Mouse (Mus musculus) midbrain, embryonic 11.5 days (tissue): ENCODE results near the gene Krt33a. TPM values are rescaled to one million over a fixed set of nuclear protein-coding genes. Genes with fewer than 3 reads are reported as not detected.

Experiments
- ATAC-seq: fragments of 200-750 bp; cut with Nextera tagmentation; 2 replicates; pipeline ENCODE4 v1.8.0; 2017; ENCODE audit warnings: moderate TSS enrichment, moderate library complexity; ENCODE audit not compliant: low FRiP score
- DNase-seq: peaks from one replicate; pipeline ENCODE4 v3.0.0; 2015; ENCODE audit warnings: low spot score; ENCODE audit errors: missing footprints
- H3K27ac ChIP-seq: fragments of 300-500 bp; sonication (generic); 2 replicates; pipeline ENCODE4 v1.5.1; 2014; ENCODE audit warnings: low read depth, low read length
- H3K27me3 ChIP-seq: fragments of 300-500 bp; sonication (generic); 2 replicates; pipeline ENCODE4 v1.6.1; 2014; ENCODE audit warnings: mild to moderate bottlenecking, low read length, moderate library complexity, mixed read lengths; ENCODE audit not compliant: control insufficient read depth, insufficient read depth
- H3K36me3 ChIP-seq: fragments of 300-500 bp; sonication (generic); 2 replicates; pipeline ENCODE4 v1.6.1; 2014; ENCODE audit warnings: mild to moderate bottlenecking, low read length, moderate library complexity, mixed read lengths; ENCODE audit not compliant: control insufficient read depth, insufficient read depth
- H3K4me1 ChIP-seq: fragments of 300-500 bp; sonication (generic); 2 replicates; pipeline ENCODE4 v1.6.1; 2014; ENCODE audit warnings: low read length; ENCODE audit not compliant: control insufficient read depth, insufficient read depth
- H3K4me2 ChIP-seq: fragments of 300-500 bp; sonication (generic); 2 replicates; pipeline ENCODE4 v1.6.1; 2014; ENCODE audit warnings: mild to moderate bottlenecking, moderate library complexity
- H3K4me3 ChIP-seq: fragments of 300-500 bp; sonication (generic); 2 replicates; pipeline ENCODE4 v1.5.1; 2014; ENCODE audit warnings: low read depth, low read length
- H3K9ac ChIP-seq: fragments of 300-500 bp; sonication (generic); 2 replicates; pipeline ENCODE4 v1.6.1; 2014; ENCODE audit warnings: low read length
- H3K9me3 ChIP-seq: fragments of 300-500 bp; sonication (generic); 2 replicates; pipeline ENCODE4 v1.6.1; 2016; ENCODE audit warnings: low read length; ENCODE audit not compliant: control insufficient read depth
- WGBS: fragments of 180-500 bp; shearing (Covaris S2); extraction: QIAGEN DNeasy Blood & Tissue Kit; methylation state at CpG from one replicate; pipeline ENCODE4 v1.1.7; 2014; 5-methylcytosine and 5-hydroxymethylcytosine counted together
- polyA plus RNA-seq: library from polyadenylated mRNA; unstranded; fragments of >200 nt; fragmentation: Nextera tagmentation; extraction: Ambion mirVana; gene quantifications from 2 replicates; pipeline ENCODE4 v1.2.1, GENCODE M21; 2014

Krt33a gene
- not detected in 2 replicates for polyA plus RNA-seq

DNA sequence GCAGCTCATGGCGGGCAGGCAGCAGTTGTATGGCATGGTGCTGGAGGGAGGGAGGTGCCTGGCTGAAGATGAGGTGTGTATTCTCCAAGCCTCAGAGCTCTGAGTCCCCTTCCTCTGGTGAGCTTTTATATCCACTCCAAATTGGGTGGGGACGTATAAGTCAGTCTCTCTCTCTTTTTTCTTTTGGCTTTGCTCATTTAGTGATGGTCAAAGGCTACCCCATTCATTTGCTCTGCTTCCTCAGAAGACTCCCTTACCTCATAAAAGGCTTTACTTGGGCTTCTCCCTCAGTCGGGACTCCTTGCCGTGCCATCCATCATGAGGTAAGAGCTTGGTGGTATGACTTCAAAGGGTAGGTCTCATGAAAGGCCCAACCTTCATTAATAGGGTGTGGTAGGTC, at the start of gene Krt33a:
Krt33a (minus strand) TSS at position 101 of the 400 bp plus-strand sequence.
- Histone ChIP-seq H3K36me3 (no peaks in the 10 kb centered on the region), H3K27me3 (no peaks in the 10 kb centered on the region), H3K4me3 (no peak within 1 kb of the TSS), H3K4me1 (no peaks in the 10 kb centered on the region), H3K27ac (no peak within 1 kb of the TSS), H3K4me2 (no peak within 1 kb of the TSS), H3K9me3 (no peaks in the 10 kb centered on the region), H3K9ac (no peak within 1 kb of the TSS)
- 78% methylated on average over 4 of the region's 4 CpGs for WGBS
- DNase-seq (no peak), ATAC-seq (no peak)

DNA sequence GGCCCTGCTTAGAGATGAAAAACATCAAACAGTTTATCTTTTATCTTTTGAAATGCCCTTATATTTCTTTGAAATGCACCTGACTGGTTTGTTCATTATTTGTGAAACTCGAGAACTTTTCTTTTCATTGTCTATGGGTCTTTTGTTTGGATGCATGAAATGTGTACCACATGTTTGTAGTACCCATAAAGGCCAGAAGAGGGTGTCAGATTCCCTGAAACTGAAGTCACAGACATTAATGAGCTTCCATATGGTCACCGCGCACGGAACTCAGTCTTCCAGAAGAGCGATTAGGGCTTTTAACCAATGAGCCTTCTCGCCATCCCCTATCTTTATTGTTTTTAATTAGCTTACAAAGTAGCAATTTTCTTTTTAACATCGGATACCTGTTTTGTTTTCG, 42.9 kb upstream of the Krt33a start:
- DNase-seq, result no peak
- WGBS, result 76% methylated on average over 8 of the region's 8 CpGs
- no peaks in the 10 kb centered on the region for H3K4me1 ChIP-seq

DNA sequence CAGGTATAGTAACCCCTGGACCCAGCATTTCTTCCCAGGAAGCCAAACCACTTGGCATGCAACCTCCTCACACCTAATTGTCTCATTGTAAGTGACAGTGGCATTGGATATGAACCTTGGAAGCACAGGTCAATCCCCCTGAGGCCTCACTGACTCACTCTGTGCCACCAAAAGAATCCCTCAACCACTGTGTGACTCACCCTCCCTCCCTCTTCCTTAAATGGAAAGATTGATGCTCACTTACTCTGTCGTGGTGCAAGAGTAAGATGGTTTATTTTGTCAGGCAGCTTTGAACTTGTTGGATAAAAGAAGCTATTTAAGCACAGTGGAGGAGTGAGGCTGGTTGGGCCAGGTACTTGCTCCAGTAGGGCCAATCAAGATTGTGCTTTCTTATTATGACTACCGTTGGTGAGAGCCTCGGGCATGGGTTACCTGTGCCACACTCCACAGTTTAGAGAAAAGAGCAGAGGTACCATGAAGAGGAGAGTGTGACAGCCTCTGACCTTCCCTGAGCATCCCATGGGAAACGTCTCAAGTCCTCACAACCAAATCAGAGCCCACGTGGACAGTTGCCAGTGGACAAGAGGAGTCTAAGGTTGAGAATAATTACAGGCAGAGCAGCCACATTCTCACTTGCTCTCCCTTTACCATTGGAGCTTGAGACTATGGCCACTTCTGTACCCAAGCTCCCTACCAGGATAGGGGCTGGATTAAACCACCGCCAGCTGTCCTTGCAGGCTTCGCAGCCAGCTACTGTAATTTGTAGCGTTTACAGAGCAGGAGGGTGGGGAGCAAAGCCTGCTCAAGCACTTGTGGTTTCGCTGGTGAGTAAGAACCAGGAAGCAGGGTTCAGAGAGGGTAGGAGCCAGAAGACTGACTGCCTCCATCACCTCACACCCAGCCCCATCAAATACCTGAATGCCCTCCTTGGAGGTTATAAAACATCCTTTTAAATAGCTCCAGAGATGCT, 40.0 kb upstream of the Krt33a start:
- ATAC-seq (no peak), DNase-seq (no peak)
- WGBS, result 78% methylated on average over 9 of the region's 9 CpGs
- Histone ChIP-seq H3K27ac (no peak overlapping the region), H3K4me2 (no peak overlapping the region), H3K9me3 (no peaks in the 10 kb centered on the region), H3K4me1 (no peaks in the 10 kb centered on the region), H3K27me3 (no peaks in the 10 kb centered on the region), H3K36me3 (no peaks in the 10 kb centered on the region), H3K9ac (no peak overlapping the region), H3K4me3 (no peak overlapping the region)

More for the DNA sequence above, 42.9 kb upstream of the Krt33a start:
- H3K36me3 ChIP-seq, result no peaks in the 10 kb centered on the region
- no peak overlapping the region for H3K4me3 ChIP-seq
- no peaks in the 10 kb centered on the region for H3K27me3 ChIP-seq
- H3K4me2 ChIP-seq, result no peak overlapping the region
- ATAC-seq, result no peak
- H3K9me3 ChIP-seq, result no peaks in the 10 kb centered on the region
- H3K9ac ChIP-seq, result no peak overlapping the region
- H3K27ac ChIP-seq, result no peak overlapping the region

DNA sequence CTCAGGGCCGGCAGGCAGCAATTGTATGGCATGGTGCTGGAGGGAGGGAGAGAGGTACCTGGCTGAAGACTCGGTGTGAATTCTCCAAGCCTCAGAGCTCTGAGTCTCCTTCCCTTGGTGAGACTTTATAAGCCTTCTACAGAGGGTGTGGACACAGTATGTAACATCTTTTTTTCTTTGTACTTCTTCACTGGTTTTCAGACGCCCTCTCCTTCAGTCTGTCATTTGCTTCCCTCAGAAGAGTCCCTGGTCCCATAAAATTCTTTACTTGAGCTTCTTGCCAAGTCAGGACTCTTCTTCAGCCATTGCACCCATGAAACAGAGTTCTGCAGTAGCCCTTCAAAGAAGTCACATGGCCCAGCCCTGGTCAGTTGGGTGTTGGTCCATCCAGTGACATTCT, 34.4 kb upstream of the Krt33a start, which contains the start of gene Krt31:
Krt31 (minus strand) TSS at position 101 of the 400 bp plus-strand sequence.
- 82% methylated on average over 3 of the region's 3 CpGs for WGBS
- Histone ChIP-seq H3K9me3 (no peaks in the 10 kb centered on the region), H3K9ac (no peak within 1 kb of the TSS), H3K4me2 (no peak within 1 kb of the TSS), H3K27me3 (no peaks in the 10 kb centered on the region), H3K36me3 (no peaks in the 10 kb centered on the region), H3K4me3 (no peak within 1 kb of the TSS), H3K27ac (no peak within 1 kb of the TSS), H3K4me1 (no peaks in the 10 kb centered on the region)
- no peak for ATAC-seq
- DNase-seq, result no peak

DNA sequence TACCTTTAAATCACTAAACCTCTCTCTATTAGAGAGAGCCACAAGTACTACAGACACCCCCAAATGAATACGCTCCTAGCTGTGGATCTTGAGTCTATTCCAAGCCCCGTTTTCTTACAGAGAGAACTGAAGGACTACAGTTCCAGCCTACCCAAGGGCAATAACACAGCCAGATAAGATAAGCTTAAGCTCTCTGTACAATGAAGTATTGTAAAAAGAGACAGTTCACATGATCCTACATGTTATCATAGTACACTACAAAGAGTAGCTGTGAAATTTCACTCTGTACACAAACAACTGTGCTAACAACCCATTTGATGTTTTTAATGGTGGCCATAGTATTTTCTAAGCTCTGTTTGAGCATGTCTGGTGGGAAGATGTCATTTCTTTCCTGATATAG, 31.2 kb upstream of the Krt33a start:
- no peaks in the 10 kb centered on the region for H3K36me3 ChIP-seq
- no peak for ATAC-seq
- H3K9me3 ChIP-seq, result no peaks in the 10 kb centered on the region
- no peak overlapping the region for H3K27ac ChIP-seq
- DNase-seq, result no peak
- no peak overlapping the region for H3K4me3 ChIP-seq
- no peak overlapping the region for H3K9ac ChIP-seq
- no peaks in the 10 kb centered on the region for H3K27me3 ChIP-seq
- WGBS, result 94% methylated on average over 2 of the region's 2 CpGs
- no peak overlapping the region for H3K4me2 ChIP-seq
- no peaks in the 10 kb centered on the region for H3K4me1 ChIP-seq

DNA sequence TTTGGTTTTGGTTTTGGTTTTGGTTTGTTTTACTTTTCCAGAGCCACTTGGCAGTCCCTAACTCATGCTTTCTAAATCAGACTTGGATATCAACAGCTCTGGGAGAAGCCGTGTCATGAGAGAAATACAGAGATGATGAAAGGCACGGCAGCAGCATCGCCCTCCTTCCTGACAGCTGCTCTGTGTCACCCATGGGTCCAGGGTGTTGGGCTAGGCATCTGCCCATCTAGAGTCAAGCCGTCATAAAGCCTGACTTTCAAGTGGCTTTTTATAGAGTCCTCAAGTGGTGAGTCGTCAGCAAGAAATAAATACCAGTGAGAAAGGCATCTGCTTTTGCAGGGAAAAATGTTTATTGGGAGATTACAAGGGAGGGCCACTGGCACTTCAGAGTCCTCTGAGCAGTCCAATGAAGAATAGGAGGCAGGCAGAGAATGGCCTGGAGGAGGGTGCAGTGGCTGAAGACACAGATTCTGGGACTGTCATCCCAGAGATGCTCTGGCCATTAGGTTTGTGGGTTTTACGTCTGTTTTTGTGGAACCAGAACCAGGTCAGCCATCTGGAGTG, 30.4 kb upstream of the Krt33a start:
- ATAC-seq (no peak), DNase-seq (no peak)
- Histone ChIP-seq H3K4me2 (no peak overlapping the region), H3K9ac (no peak overlapping the region), H3K4me1 (no peaks in the 10 kb centered on the region), H3K4me3 (no peak overlapping the region), H3K27ac (no peak overlapping the region), H3K36me3 (no peaks in the 10 kb centered on the region), H3K27me3 (no peaks in the 10 kb centered on the region), H3K9me3 (no peaks in the 10 kb centered on the region)
- WGBS, result 91% methylated on average over 6 of the region's 6 CpGs

DNA sequence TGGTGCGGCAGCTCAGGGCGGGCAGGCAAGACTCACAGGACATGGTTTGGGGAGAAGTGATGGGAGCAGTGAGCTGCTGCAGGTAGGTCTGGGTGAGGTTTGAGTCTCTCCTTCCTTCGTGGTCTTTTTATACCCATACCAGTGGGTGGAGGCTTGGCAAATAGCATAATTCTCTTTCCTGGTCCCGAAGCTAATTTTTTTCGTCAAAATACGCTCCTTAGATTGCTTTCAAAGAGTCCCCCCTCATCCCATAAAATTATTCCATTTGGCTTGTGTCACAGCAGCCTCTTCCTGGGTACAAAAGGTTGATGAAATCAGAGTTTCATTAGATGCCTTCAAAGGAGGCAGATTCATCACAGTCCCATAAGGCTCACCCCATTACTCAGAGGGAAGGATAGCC, 25.4 kb upstream of the Krt33a start, which contains the start of gene Krt34:
Krt34 (minus strand) TSS at position 101 of the 400 bp plus-strand sequence.
- no peak for ATAC-seq

DNA sequence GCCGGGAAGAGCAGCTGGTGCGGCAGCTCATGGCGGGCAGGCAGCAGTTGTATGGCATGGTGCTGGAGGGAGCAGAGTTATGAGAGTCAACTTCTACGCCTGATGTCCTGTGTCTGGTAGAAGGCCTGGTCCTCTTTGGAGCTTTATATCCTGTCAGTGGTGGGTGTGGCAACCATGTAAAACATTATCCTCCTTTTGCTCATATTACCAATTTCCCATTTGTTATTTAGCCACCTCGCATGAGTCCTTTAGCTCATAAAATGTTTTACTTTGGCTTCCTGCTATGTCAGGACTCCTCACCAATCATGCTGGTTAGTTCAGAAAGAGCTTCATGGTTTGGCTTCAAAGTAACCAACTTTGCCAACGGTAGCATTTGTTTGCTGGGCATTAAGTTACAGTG, 13.8 kb upstream of the Krt33a start, which contains the start of gene Krt33b:
Krt33b (minus strand) TSS at position 101 of the 400 bp plus-strand sequence.
- 90% methylated on average over 6 of the region's 6 CpGs for WGBS
- no peak for DNase-seq
- Histone ChIP-seq H3K27me3 (no peaks in the 10 kb centered on the region), H3K9me3 (no peaks in the 10 kb centered on the region), H3K4me2 (no peak within 1 kb of the TSS), H3K9ac (no peak within 1 kb of the TSS), H3K36me3 (no peaks in the 10 kb centered on the region), H3K4me1 (no peaks in the 10 kb centered on the region), H3K27ac (no peak within 1 kb of the TSS), H3K4me3 (no peak within 1 kb of the TSS)
- no peak for ATAC-seq

More for the DNA sequence above, 25.4 kb upstream of the Krt33a start, which contains the start of gene Krt34:
- Histone ChIP-seq H3K9ac (no peak within 1 kb of the TSS), H3K27ac (no peak within 1 kb of the TSS), H3K4me3 (no peak within 1 kb of the TSS), H3K4me2 (no peak within 1 kb of the TSS), H3K27me3 (no peaks in the 10 kb centered on the region), H3K4me1 (no peaks in the 10 kb centered on the region), H3K9me3 (no peaks in the 10 kb centered on the region), H3K36me3 (no peaks in the 10 kb centered on the region)
- no peak for DNase-seq
- 90% methylated on average over 6 of the region's 6 CpGs for WGBS

DNA sequence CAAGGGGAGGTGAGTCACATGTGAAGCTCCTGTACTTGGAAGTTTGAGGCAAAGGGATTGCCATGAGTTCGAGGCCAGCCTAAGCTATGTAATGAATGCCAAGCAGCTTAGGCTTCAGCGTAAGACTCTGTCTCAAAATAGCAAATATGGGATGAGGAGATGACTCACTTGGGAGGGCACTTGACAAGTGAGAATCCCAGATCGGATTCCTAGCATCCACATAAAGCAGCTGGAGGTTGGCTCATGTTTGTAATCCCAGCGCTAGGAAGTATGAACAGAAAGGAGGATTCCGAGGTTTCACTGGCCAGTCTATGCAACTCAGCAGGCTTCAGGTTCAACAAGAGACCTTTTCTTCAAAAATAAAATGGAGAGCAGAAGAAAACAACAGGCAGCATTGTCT, 5.4 kb upstream of the Krt33a start:
- no peak for DNase-seq
- no peak for ATAC-seq
- no peak overlapping the region for H3K27ac ChIP-seq
- H3K36me3 ChIP-seq, result no peaks in the 10 kb centered on the region
- H3K4me2 ChIP-seq, result no peak overlapping the region
- H3K4me3 ChIP-seq, result no peak overlapping the region
- no peak overlapping the region for H3K9ac ChIP-seq
- no peaks in the 10 kb centered on the region for H3K4me1 ChIP-seq
- WGBS, result 78% methylated on average over 5 of the region's 5 CpGs
- no peaks in the 10 kb centered on the region for H3K27me3 ChIP-seq
- H3K9me3 ChIP-seq, result no peaks in the 10 kb centered on the region
